Mouse (Mus musculus): ENCODE measurements around the gene Kif4. TPM values are rescaled to one million over a fixed set of nuclear protein-coding genes. Genes with fewer than 3 reads are reported as not detected.

Kif4 gene
- polyA plus RNA-seq, 1 experiment from 2014 or later, result 6.5 TPM

DNA sequence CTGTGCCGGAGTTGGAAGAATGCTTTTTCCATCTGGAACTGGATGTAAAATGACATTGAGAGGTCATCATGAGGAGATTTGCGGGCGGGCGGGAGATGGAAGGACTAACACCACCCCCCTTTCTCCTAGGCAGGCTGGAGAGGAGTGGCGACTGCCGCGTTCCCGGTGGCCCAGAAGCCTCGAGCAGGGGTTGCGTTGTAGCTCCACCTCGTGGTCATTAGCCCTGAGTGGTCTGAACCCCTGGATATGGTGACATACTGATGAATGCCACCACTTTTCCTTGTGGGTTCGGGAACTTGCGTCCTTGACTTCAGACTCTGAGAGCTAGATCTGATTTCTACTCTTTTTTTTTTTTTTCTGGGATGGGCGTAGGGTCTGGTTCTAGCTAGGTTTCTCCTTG lies 113.4 kb downstream of the Kif4 start:
- Histone ChIP-seq H3K27ac (no peak overlapping the region), H3K4me1 (replicated peaks) (no peaks in the 10 kb centered on the region), H3K36me3 (no peaks in the 10 kb centered on the region), H3K4me3 (peak overlapping the region; percentile 37), H3K9me3 (no peaks in the 10 kb centered on the region), H3K9ac (peak overlapping the region; percentile 43), H3K27me3 (0 out of 2 replicates have a peak, but pooled peaks cover 3% of the 10 kb centered on the region), H3K4me2 (peak overlapping the region; percentile 53)
- 19% methylated on average over 14 of the region's 14 CpGs for whole genome bisulfite sequencing
- peak; percentile 75 for ATAC-seq (ENCODE audit: low FRiP score)

DNA sequence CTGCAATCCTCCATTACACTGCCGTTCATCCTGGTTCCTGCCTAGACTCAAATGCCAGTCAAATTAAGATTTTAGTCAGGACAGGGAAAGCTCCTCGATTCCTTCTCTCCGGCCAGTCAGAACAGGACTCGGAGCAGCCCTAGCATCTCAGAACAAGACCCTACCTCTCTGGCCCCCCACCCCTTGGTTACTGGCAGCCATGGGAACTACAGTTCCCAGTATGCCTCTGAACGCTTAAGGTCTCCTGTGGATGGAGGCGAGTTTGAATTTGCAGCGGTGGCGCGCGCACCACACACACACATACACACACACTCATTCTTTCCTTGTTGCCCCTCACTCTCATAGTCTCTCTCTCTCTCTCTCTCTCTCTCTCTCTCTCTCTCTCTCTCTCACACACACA lies 113.9 kb downstream of the Kif4 start:
- H3K27ac ChIP-seq, result no peak overlapping the region
- peak; percentile 83 for ATAC-seq (ENCODE audit: low FRiP score)
- no peaks in the 10 kb centered on the region for H3K9me3 ChIP-seq
- WGBS, result 36% methylated on average over 10 of the region's 10 CpGs
- peak overlapping the region; percentile 53 for H3K4me2 ChIP-seq
- peak overlapping the region; percentile 37 for H3K4me3 ChIP-seq
- H3K4me1 ChIP-seq (replicated peaks), result no peaks in the 10 kb centered on the region
- no peaks in the 10 kb centered on the region for H3K27me3 ChIP-seq
- H3K9ac ChIP-seq, result peak overlapping the region; percentile 43
- H3K36me3 ChIP-seq, result no peaks in the 10 kb centered on the region

DNA sequence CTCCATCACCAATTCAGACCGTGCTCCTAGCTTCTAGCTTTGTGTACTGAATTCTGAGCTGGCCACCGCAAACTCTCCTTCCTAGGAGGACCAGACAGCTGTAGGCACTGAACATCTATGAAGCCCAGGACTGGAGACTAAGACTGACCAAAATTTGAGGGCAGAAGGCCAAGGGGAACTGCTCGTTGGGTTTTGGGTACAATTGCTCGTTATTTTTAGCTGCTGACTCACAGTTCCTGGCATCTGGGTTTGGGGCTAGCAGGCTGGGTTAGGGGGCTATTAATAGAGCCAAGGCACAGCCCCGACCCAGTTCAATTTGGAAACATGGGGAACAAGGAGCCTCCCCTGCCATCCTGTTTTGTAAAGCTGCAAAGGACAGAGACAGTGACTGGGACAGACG lies 115.2 kb downstream of the Kif4 start:
- H3K4me2 ChIP-seq, result no peak overlapping the region
- H3K27ac ChIP-seq, result no peak overlapping the region
- H3K4me1 ChIP-seq (replicated peaks), result no peaks in the 10 kb centered on the region
- no peak overlapping the region for H3K4me3 ChIP-seq
- no peaks in the 10 kb centered on the region for H3K36me3 ChIP-seq
- ATAC-seq (ENCODE audit: low FRiP score), result no peak
- no peaks in the 10 kb centered on the region for H3K27me3 ChIP-seq
- H3K9me3 ChIP-seq, result no peaks in the 10 kb centered on the region
- H3K9ac ChIP-seq, result no peak overlapping the region
- WGBS, result 70% methylated on average over 6 of the region's 6 CpGs

DNA sequence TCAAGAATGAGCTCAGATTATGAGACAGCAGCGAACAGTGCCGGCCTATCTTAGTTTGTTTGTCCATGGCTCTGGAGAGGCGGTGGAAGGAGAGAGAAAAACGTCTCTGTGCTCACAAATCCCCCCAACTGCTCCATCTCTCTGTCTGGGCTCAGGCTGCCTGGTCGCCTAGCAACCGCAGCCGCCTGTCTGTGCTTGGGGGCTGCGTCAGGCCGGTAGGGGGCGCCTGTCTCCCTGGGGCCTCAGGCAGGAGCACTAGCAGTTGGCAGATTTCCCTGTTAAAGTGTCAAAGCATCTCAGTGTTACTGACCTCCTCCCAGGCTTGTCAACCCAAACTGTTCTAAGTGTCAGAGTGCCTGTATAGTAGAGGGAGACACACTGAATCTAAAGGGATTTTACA lies 116.4 kb downstream of the Kif4 start:
- H3K27ac ChIP-seq, result no peak overlapping the region; the same call in 1 of the 2 replicates
- no peaks in the 10 kb centered on the region for H3K27me3 ChIP-seq
- H3K9ac ChIP-seq, result no peak overlapping the region
- H3K4me2 ChIP-seq, result no peak overlapping the region
- 7% methylated on average over 10 of the region's 10 CpGs for WGBS
- no peaks in the 10 kb centered on the region for H3K36me3 ChIP-seq
- H3K4me1 ChIP-seq (replicated peaks), result no peaks in the 10 kb centered on the region
- H3K4me3 ChIP-seq, result no peak overlapping the region
- ATAC-seq (ENCODE audit: low FRiP score), result peak; percentile 34; the same call in 1 of the 2 replicates
- no peaks in the 10 kb centered on the region for H3K9me3 ChIP-seq

DNA sequence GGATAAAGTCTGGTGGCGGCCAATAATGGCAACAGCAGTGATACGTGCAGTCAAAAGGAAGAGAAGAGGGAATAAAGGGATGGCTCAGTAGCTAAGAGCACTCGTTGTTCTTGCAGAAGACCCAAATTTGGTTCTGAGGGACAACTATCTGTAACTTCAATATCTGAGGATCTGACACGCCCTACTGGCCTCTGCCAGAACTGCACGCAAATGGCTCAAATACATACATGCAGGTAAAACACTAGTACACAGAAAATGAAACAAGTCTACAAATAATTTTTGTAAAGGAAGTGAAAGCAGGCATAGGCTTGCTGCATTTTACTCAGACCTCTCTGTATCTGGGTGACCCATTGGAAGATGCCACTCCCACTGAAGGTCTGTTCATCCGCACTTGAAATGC lies 140.3 kb downstream of the Kif4 start:
- ATAC-seq (ENCODE audit: low FRiP score), result no peak

DNA sequence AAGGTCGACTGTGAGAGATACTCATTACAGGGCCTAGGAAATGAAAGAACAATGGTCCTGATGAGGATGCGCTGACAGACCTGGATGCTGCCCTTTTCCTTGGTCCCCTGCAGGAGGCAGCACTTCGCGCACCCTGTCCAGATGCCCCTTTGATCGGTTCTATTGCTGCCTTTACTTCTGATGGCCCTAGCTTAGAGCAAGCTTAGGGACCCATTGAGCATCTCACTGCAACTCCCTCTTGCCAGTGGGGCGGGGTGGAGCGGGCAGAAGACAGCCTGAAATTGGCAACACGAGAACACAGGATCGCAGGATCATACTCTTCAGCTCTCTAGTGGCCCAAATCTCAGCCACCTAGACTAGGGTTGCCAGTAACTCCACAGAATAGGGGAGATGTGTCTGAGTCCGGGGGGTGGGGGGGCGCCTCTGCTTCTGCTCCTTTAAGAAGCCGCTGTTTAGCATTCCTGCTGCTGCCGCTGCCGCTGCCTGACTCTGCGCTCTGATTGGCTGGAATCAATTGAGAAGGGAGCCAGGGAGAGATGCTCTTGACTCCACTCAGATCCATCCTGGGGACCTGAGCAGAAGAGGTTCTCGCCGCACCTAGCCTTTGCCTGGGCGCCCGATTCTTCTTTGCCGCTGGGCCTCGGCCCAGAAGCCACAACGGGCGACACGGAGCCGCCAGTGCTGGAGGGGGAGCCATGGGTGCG lies 141.8 kb downstream of the Kif4 start, which contains the start of gene Dlg3:
TSS of gene Dlg3 (plus strand) at position 542 of the 704 bp plus-strand sequence.
- peak within 1 kb of the TSS; percentile 91 for H3K27ac ChIP-seq
- peak; percentile 93 for ATAC-seq (ENCODE audit: low FRiP score)
- peak within 1 kb of the TSS; percentile 89 for H3K9ac ChIP-seq
- H3K27me3 ChIP-seq, result no peaks in the 10 kb centered on the region
- H3K9me3 ChIP-seq, result no peaks in the 10 kb centered on the region
- WGBS, result 14% methylated on average over 25 of the region's 26 CpGs
- peak within 1 kb of the TSS; percentile 67 for H3K4me3 ChIP-seq
- peak within 1 kb of the TSS; percentile 59 for H3K4me2 ChIP-seq
- no peaks in the 10 kb centered on the region for H3K36me3 ChIP-seq
- peaks cover 14% of the 10 kb centered on the region for H3K4me1 ChIP-seq (replicated peaks)

More for the DNA sequence above, 140.3 kb downstream of the Kif4 start:
- WGBS, result 79% methylated on average over 6 of the region's 6 CpGs
- H3K27ac ChIP-seq, result no peak overlapping the region
- H3K4me2 ChIP-seq, result no peak overlapping the region
- H3K4me1 ChIP-seq (replicated peaks), result peaks cover 11% of the 10 kb centered on the region
- H3K9me3 ChIP-seq, result no peaks in the 10 kb centered on the region
- H3K4me3 ChIP-seq, result no peak overlapping the region
- H3K36me3 ChIP-seq, result no peaks in the 10 kb centered on the region
- H3K9ac ChIP-seq, result no peak overlapping the region
- H3K27me3 ChIP-seq, result no peaks in the 10 kb centered on the region

DNA sequence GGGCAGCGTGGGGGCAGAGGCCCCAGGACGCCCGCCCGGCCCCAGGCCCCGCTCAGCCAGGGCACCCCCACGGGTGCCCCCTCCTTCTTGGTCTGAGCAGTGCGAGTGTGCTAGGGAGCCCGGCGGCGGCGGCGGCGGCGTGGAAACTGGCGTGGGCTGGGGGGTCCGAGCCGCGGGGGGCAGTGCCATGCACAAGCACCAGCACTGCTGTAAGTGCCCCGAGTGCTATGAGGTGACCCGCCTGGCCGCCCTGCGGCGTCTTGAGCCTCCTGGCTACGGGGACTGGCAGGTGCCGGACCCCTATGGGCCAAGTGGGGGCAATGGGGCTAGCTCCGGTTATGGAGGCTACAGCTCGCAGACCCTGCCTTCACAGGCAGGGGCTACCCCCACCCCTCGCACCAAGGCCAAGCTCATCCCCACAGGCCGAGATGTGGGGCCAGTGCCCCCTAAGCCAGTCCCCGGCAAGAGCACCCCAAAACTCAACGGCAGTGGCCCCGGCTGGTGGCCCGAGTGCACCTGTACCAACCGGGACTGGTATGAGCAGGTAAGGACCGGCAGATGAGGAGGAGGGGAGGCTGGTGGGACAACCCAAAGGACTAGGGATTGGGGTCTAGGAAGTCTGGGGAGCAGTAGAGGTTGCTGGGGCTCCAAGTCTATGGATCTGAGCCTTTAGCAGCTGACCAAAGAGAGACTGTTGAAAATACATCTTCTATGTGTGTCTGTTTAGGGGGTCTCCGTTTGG lies 142.5 kb downstream of the Kif4 start:
- H3K4me3 ChIP-seq, result peak overlapping the region; percentile 67
- peak; percentile 63 for ATAC-seq (ENCODE audit: low FRiP score)
- peak overlapping the region; percentile 59 for H3K4me2 ChIP-seq
- peak overlapping the region; percentile 91 for H3K27ac ChIP-seq
- peaks cover 14% of the 10 kb centered on the region for H3K4me1 ChIP-seq (replicated peaks)
- H3K36me3 ChIP-seq, result no peaks in the 10 kb centered on the region; the same call in 1 of the 2 replicates
- H3K27me3 ChIP-seq, result no peaks in the 10 kb centered on the region
- H3K9me3 ChIP-seq, result no peaks in the 10 kb centered on the region
- H3K9ac ChIP-seq, result peak overlapping the region; percentile 89
- WGBS, result 30% methylated on average over 24 of the region's 36 CpGs

DNA sequence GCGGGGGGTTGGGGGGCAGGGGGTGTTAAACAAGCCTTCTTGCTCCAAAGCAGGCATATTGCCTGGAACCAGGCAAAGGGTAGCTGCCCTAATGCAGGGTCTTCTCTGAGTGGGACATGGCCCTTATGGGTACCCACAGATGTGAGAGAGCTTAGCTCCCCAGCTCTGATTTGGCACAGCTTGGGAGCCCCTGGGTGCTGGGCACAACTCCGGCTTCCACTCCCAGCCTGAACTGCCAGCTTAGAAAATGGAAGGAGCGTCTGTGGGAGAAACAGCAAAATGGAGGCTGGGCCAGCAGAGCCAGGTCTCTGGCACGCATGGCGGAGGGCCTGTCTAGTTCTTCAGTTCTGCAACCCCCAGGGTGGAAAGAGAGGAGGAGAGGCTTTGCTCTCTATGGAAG lies 143.7 kb downstream of the Kif4 start:
- H3K27ac ChIP-seq, result peak overlapping the region; percentile 91

DNA sequence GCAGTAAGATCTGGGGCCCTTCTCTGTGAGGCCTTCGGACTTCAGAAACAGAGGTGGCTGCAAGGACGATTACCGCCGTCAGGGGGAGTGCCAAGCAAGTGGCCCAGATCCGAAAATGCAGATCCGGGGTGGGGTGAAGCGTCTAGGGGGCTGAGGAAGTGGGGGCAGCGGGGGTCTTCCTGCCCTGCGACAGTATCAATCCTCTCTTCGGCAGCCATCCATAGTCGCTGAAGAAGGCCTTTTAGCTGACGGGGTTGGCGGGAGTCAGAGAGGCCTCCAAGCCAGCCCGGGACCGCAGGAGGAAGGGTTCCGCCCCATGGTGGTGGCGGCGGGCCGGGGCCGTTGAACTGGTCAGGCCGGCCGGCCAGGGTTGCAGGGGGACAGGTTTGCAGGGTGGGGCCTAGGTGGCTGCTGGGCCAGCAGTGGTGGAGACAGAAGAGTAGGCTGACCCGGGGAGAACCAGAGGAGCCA lies 148.8 kb downstream of the Kif4 start:
- Histone ChIP-seq H3K36me3 (no peaks in the 10 kb centered on the region; the same call in 1 of the 2 replicates), H3K27ac (no peak overlapping the region), H3K4me1 (replicated peaks) (peaks cover 24% of the 10 kb centered on the region), H3K27me3 (no peaks in the 10 kb centered on the region), H3K4me3 (peak overlapping the region; percentile 31), H3K4me2 (peak overlapping the region; percentile 43), H3K9me3 (no peaks in the 10 kb centered on the region), H3K9ac (peak overlapping the region; percentile 43)
- 17% methylated on average over 23 of the region's 23 CpGs for WGBS
- ATAC-seq (ENCODE audit: low FRiP score), result no peak

More for the DNA sequence above, 143.7 kb downstream of the Kif4 start:
- Histone ChIP-seq H3K4me3 (peak overlapping the region; percentile 67), H3K9ac (peak overlapping the region; percentile 89), H3K9me3 (no peaks in the 10 kb centered on the region), H3K4me2 (peak overlapping the region; percentile 59), H3K36me3 (no peaks in the 10 kb centered on the region; the same call in 1 of the 2 replicates), H3K27me3 (no peaks in the 10 kb centered on the region), H3K4me1 (replicated peaks) (peaks cover 14% of the 10 kb centered on the region)
- WGBS, result 63% methylated on average over 4 of the region's 5 CpGs
- no peak for ATAC-seq (ENCODE audit: low FRiP score)

DNA sequence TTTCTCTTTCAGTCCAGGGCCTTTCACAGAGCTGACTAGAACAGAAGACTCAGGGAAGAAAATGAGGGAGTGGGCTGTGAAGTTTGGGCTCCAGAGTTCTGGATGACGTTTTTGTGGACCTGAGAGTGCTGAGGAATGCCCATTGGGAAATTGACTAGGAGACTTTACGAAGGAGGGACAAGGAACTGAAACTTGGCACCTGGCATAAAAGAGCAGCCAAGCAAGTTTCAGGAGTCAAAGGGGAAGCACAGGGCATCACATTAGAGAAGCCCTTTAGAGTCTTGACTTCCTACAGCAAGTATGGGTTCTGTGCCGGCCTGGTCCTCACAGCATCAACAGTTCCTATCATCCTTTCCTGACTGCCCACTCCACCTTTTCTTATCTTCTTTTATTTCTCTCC lies 149.9 kb downstream of the Kif4 start:
- H3K4me1 ChIP-seq (replicated peaks), result peaks cover 26% of the 10 kb centered on the region
- 95% methylated on average over 3 of the region's 3 CpGs for WGBS
- H3K36me3 ChIP-seq, result no peaks in the 10 kb centered on the region; the same call in 1 of the 2 replicates
- H3K4me3 ChIP-seq, result no peak overlapping the region
- no peak overlapping the region for H3K27ac ChIP-seq
- H3K9ac ChIP-seq, result no peak overlapping the region
- ATAC-seq (ENCODE audit: low FRiP score), result no peak
- H3K4me2 ChIP-seq, result no peak overlapping the region
- H3K9me3 ChIP-seq, result no peaks in the 10 kb centered on the region
- H3K27me3 ChIP-seq, result no peaks in the 10 kb centered on the region

DNA sequence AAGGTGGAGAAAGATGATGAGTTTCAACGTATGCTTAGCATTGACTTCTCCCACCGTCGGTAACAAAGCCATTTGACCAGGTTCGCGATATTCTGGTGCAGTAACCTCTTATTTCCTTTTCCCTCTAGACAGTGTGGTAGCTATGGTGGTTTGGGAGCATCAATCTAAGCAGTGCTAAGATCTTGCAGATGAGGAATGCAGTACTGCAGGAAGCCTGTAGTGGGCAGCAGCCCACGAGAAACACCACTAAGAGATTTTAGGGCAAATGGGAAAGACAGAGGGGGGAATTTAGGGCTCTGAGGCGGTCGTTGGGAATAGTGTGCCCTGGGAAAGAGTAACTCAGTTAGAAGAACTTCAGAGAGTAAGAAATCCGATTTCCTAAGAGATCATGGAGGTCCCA lies 151.0 kb downstream of the Kif4 start:
- H3K27ac ChIP-seq, result peak overlapping the region; percentile 83
- no peaks in the 10 kb centered on the region; the same call in 1 of the 2 replicates for H3K36me3 ChIP-seq
- peak; percentile 65 for ATAC-seq (ENCODE audit: low FRiP score)
- 24% methylated on average over 9 of the region's 9 CpGs for WGBS
- H3K4me1 ChIP-seq (replicated peaks), result peaks cover 27% of the 10 kb centered on the region
- H3K4me3 ChIP-seq, result peak overlapping the region; percentile 44
- no peaks in the 10 kb centered on the region for H3K9me3 ChIP-seq
- H3K9ac ChIP-seq, result no peak overlapping the region
- H3K4me2 ChIP-seq, result peak overlapping the region; percentile 54
- no peaks in the 10 kb centered on the region for H3K27me3 ChIP-seq

Measured in hindbrain, embryonic 13.5 days (tissue).